Mouse (Mus musculus) bone marrow, adult 2 months (tissue): ENCODE measurements around the gene Hsd3b7.

ENCODE experiments used
- CTCF ChIP-seq: fragments of 200-500 bp; IDR thresholded peaks from 2 replicates; pipeline ENCODE4 v1.5.1; 2011; ENCODE audit warnings: low read length, control low read depth; ENCODE audit not compliant: control insufficient read depth, insufficient read depth
- POLR2A ChIP-seq: fragments of 200-500 bp; IDR thresholded peaks from 2 replicates; pipeline ENCODE4 v1.6.1; 2011; ENCODE audit warnings: low read depth, mild to moderate bottlenecking, control low read depth, low read length, borderline replicate concordance; ENCODE audit not compliant: control insufficient read depth

DNA sequence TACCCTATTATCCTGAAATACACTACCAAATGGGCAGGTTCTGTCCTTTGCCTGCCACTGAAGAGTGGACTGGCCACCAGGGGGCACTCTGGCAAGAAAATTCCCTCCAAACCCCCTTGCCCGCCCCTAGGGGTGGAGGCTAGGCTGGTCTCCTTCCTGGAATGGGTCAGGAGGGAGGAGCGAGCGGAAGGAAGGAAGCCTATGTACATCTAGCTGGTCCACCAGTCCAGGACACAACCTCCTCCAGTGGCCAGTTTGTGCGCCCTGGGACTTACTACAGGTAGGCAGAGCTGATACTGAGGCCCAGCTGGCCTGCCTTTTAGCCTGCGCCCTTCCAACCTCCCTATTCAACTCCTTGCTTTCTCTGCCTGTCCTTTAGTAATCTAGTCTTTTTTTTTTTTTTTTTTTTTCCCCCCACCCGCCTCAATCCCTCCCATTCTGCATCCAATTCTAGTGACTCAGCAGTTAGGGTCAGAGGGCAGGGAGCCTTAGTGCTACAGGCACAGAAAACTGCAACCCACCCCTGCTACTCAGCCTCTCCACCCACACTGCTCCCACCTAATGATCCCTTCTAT is at the start of gene Hsd3b7:
- TF ChIP-seq POLR2A = 0 out of 2 replicates have a peak, but pooled peaks have one; percentile 18
- TF ChIP-seq CTCF = peak; percentile 74
